Mouse (Mus musculus) intestine, embryonic 16.5 days (tissue): ENCODE data around the gene Tmem273. TPM values are rescaled to one million over a fixed set of nuclear protein-coding genes. Genes with fewer than 3 reads are reported as not detected.

Source experiments
- ATAC-seq: fragments of 200-750 bp; cut with Nextera tagmentation; 2 replicates; pipeline ENCODE4 v1.8.0; 2017; ENCODE audit warnings: moderate TSS enrichment, moderate library complexity
- H3K27ac ChIP-seq: fragments of 300-500 bp; sonication (generic); 2 replicates; pipeline ENCODE4 v1.5.1; 2014; ENCODE audit warnings: mild to moderate bottlenecking, low read length
- H3K27me3 ChIP-seq: fragments of 300-500 bp; sonication (generic); replicated peaks from 2 replicates; pipeline ENCODE4 v1.6.1; 2014; ENCODE audit warnings: low read length, control low read depth, mixed read lengths; ENCODE audit not compliant: control insufficient read depth, insufficient read depth
- H3K36me3 ChIP-seq: fragments of 300-500 bp; sonication (generic); 2 replicates; pipeline ENCODE4 v1.6.1; 2014; ENCODE audit warnings: low read length, control low read depth; ENCODE audit not compliant: control insufficient read depth, insufficient read depth
- H3K4me1 ChIP-seq: fragments of 300-500 bp; sonication (generic); 2 replicates; pipeline ENCODE4 v1.6.1; 2014; ENCODE audit warnings: low read length, control low read depth, mixed read lengths; ENCODE audit not compliant: control insufficient read depth, insufficient read depth
- H3K4me2 ChIP-seq: fragments of 300-500 bp; sonication (generic); 2 replicates; pipeline ENCODE4 v1.6.1; 2014; ENCODE audit warnings: low read depth, low read length, control low read depth
- H3K4me3 ChIP-seq: fragments of 300-500 bp; sonication (generic); 2 replicates; pipeline ENCODE4 v1.5.1; 2014; ENCODE audit warnings: mild to moderate bottlenecking, low read length
- H3K9ac ChIP-seq: fragments of 300-500 bp; sonication (generic); 2 replicates; pipeline ENCODE4 v1.6.1; 2014; ENCODE audit warnings: low read depth, low read length
- H3K9me3 ChIP-seq: fragments of 300-500 bp; sonication (generic); 2 replicates; pipeline ENCODE4 v1.6.1; 2016; ENCODE audit warnings: low read length, control low read depth; ENCODE audit not compliant: control insufficient read depth
- WGBS: fragments of 180-500 bp; shearing (Covaris S2); extraction: QIAGEN DNeasy Blood & Tissue Kit; methylation state at CpG from one replicate; pipeline ENCODE4 v1.1.7; 2014; 5-methylcytosine and 5-hydroxymethylcytosine counted together
- polyA plus RNA-seq: library from polyadenylated mRNA; unstranded; fragments of >200 nt; fragmentation: Nextera tagmentation; extraction: Ambion mirVana; gene quantifications from 2 replicates; pipeline ENCODE4 v1.2.1, GENCODE M21; 2015

The Tmem273 gene
- polyA plus RNA-seq, 1 experiment from 2014 or later: 2.5 TPM

DNA sequence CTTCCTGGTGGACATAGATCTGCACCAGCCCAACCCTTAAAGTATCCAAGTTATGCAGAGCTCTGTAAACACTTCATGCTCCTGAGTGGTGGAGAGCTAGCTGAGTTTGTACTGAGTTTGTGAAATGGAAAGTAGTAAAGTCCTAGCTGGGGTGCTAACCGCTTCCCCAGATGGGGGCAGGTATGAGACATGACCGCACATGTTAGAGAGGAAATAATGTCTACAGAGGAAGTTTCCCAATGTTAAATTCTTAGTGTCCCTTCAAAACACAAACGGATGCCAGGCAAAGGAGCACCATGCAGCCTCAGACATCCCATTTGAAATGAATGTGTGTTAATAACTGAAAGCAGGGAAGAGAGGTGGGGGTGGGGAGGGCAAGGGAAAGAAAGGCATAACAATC is 38.1 kb downstream of the Tmem273 start:
- no peak overlapping the region for H3K9ac ChIP-seq
- no peak overlapping the region for H3K4me2 ChIP-seq
- no peaks in the 10 kb centered on the region for H3K27me3 ChIP-seq
- H3K36me3 ChIP-seq: no peaks in the 10 kb centered on the region
- no peak overlapping the region for H3K4me3 ChIP-seq
- no peaks in the 10 kb centered on the region for H3K9me3 ChIP-seq
- ATAC-seq: no peak
- peaks cover 37% of the 10 kb centered on the region for H3K4me1 ChIP-seq
- H3K27ac ChIP-seq: no peak overlapping the region
- WGBS: 57% methylated on average over 3 of the region's 3 CpGs

DNA sequence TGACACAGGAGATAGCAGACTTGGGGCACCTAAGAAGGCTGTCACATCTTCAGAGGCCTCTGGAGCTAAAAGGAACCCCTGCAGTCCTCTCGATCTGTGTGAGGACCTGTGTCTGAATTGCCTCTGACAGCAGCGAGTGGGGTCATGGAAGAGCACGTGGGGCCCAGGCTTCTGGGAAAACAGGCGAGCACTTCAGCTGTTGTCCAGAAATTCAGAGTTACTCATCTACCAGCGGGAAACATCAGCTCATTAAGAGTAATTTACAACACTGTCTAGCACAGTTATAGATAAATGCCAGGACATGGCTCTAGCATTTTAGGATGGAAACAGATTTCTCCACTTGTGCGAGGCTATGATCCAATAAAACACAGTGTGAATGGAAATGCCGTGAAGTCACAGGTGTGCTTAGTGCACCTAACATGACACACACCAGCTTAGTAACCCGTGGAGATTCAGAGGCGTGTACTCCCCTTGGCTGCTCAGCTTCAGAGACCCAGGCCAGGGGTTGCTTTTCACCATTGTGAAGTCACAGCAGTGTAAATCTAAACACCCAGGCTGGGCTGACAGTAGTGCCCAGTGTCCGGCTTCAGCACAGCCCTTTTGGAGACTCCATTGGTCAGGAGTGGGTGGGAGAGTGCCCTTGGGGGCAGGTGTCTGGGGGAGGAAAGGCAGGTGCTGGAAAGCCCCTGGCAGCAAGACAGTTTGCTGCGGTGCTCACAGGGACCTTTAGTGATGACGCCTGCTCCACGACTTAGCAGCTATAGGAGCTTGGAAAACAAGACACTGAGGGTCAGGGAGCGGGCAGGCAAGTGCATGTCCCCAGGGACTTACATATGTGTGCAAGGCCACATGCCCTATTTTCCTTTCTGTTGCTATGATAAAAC is 38.7 kb downstream of the Tmem273 start:
- Histone ChIP-seq H3K9ac (no peak overlapping the region), H3K27ac (peak overlapping the region; percentile 59; the same call in 1 of the 2 replicates), H3K36me3 (no peaks in the 10 kb centered on the region), H3K4me1 (peaks cover 37% of the 10 kb centered on the region), H3K4me2 (no peak overlapping the region), H3K27me3 (no peaks in the 10 kb centered on the region), H3K4me3 (no peak overlapping the region), H3K9me3 (no peaks in the 10 kb centered on the region)
- 37% methylated on average over 14 of the region's 14 CpGs for WGBS
- no peak for ATAC-seq

DNA sequence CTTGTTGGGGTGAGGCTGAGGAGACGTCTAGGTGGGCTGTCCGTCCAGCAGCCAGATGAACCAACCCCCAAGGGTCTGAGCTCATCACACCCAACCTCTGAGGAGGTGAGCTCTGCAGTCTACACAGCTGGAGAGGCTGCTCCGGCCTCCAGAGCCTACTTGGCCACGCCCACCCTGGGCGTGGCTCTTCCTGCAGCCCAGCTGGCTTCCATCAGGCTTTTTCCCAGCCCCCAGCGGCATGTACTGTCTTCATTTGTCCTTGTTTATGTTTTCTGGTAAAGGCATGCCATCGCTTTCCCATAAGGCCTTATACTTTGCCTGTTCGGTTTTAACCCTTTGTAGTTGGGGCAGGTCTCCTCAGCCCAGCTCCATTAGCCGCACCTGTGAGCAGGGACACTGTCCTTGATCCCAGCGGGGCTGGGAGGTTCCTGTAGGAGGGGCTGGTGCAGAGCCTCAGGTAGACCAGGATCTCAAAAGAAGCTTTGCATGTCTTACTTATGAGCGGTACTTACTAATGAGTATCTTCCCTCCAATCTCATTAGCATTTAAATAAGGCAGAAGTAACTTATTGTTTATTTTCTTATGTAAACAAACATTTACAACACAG is 39.8 kb downstream of the Tmem273 start:
- Histone ChIP-seq H3K4me3 (no peak overlapping the region), H3K27ac (peak overlapping the region; percentile 59), H3K27me3 (no peaks in the 10 kb centered on the region), H3K9me3 (no peaks in the 10 kb centered on the region), H3K9ac (no peak overlapping the region), H3K4me1 (peaks cover 37% of the 10 kb centered on the region), H3K4me2 (peak overlapping the region; percentile 28), H3K36me3 (no peaks in the 10 kb centered on the region)
- 7% methylated on average over 11 of the region's 11 CpGs for WGBS
- ATAC-seq: peak; percentile 85

DNA sequence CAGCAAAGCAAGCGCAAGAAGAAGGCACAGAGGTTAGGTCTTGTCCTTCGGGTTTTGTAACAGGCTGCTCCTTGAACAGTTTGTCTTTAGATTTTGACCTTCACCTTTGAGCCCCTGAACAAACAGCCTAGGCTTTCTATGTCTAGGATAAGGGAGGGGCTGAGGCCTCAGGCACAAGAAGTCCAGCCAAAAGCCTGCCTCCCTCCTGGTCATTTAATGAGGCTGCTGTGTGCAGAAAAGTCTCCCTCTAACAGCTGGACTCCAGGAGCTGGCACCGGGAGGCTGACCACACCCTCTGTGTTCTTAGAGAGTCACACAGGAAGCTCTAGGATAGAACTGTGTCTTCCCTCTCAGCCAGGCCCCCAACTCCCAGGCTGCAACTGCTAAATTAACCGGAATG is 41.4 kb downstream of the Tmem273 start:
- H3K4me2 ChIP-seq: no peak overlapping the region
- ATAC-seq: 0 out of 2 replicates have a peak, but pooled peaks have one; percentile 13
- WGBS: 45% methylated on average over 4 of the region's 4 CpGs

DNA sequence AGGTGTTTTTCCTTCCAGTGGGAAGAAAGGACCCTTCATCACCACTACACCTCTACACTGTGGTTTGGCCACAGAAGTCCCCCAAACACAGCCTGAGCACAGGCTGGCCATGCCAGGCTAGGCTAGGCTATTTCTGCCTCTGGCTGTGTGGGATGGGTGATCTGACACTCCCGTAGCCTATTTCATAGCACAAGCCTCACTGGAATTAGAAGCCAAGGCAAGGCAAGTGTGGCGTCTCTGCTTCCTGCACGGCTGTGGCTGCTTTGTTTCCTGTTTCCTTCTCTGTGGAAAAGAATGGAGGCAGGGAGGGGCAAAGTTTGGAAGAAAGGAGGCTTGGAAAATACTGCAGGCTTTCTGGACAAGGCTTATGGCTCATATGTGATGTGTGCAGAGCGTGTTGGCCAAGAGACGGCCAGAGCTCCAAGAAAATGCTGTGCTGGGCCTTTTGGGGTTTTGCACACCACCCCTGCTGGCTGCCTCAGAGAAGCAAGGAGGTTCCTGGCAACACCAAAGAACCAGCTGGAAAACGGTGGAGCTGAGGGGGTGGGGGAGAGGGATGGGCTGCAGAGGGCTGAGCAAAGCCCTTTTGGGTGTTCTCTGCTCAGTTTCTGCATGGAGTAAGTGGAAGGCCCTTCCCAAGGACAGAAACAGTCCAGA is 42.4 kb downstream of the Tmem273 start:
- Histone ChIP-seq H3K36me3 (no peaks in the 10 kb centered on the region), H3K4me2 (no peak overlapping the region), H3K4me3 (no peak overlapping the region), H3K27me3 (no peaks in the 10 kb centered on the region), H3K9me3 (no peaks in the 10 kb centered on the region), H3K27ac (peak overlapping the region; percentile 76), H3K4me1 (peaks cover 37% of the 10 kb centered on the region), H3K9ac (peak overlapping the region; percentile 21; the same call in 1 of the 2 replicates)
- WGBS: 39% methylated on average over 6 of the region's 6 CpGs
- peak; percentile 36; the same call in 1 of the 2 replicates for ATAC-seq

More for the DNA sequence above, 41.4 kb downstream of the Tmem273 start:
- H3K36me3 ChIP-seq: no peaks in the 10 kb centered on the region
- H3K27me3 ChIP-seq: no peaks in the 10 kb centered on the region
- no peaks in the 10 kb centered on the region for H3K9me3 ChIP-seq
- peaks cover 37% of the 10 kb centered on the region for H3K4me1 ChIP-seq
- peak overlapping the region; percentile 76 for H3K27ac ChIP-seq
- H3K4me3 ChIP-seq: no peak overlapping the region
- no peak overlapping the region for H3K9ac ChIP-seq

DNA sequence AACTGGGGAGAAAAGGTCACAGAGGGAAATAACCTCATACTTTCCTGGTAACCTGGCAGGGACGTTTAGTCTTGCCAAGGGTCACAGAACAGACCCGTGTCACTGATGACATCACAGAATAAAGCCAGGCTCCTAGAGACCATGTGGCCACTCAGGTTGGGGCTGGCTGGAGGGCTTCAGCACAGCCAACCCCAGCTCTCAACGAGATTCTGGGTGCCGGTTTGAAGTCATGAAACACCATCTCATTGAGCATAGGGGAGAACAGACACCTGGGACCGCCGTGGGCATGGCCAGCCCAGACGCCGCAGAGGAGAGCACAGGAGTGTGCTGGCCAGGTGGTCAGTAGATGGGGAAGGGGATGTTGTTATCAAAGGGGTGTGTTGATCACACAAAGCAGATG is 48.1 kb downstream of the Tmem273 start, which contains the start of gene Fam170b:
Gene Fam170b, plus strand, starts transcription at position 116 of the 400 bp plus-strand sequence.
- WGBS: 73% methylated on average over 8 of the region's 8 CpGs
- no peaks in the 10 kb centered on the region for H3K36me3 ChIP-seq
- H3K9me3 ChIP-seq: no peaks in the 10 kb centered on the region

DNA sequence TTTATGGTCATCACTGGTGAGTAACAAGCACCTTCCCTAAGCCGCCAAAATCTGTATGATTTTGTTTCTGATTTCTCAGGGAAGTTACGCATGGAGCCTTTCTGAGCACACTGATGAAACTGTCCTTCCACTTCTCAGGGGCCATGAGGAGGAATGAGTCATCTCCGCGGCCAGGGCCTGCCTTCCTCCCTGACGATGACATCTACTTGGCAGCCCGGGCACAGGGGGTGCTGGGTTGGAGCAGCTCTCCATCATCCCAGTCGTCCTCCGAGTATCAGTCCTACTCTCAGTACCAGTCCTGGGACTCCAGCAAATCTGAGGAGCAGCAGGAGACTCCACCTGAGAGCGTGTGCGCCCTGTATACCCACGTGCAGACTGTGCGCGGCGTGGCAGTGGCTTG is 49.4 kb downstream of the Tmem273 start:
- Histone ChIP-seq H3K9me3 (no peaks in the 10 kb centered on the region), H3K4me1 (no peaks in the 10 kb centered on the region), H3K36me3 (no peaks in the 10 kb centered on the region), H3K4me2 (no peak overlapping the region), H3K27me3 (no peaks in the 10 kb centered on the region), H3K27ac (no peak overlapping the region), H3K4me3 (no peak overlapping the region), H3K9ac (no peak overlapping the region)
- ATAC-seq: no peak
- WGBS: 76% methylated on average over 14 of the region's 14 CpGs

More for the DNA sequence above, 48.1 kb downstream of the Tmem273 start, which contains the start of gene Fam170b:
- ATAC-seq: no peak
- H3K4me2 ChIP-seq: no peak within 1 kb of the TSS
- no peak within 1 kb of the TSS for H3K4me3 ChIP-seq
- no peak within 1 kb of the TSS for H3K27ac ChIP-seq
- no peaks in the 10 kb centered on the region for H3K27me3 ChIP-seq
- no peaks in the 10 kb centered on the region for H3K4me1 ChIP-seq
- no peak within 1 kb of the TSS for H3K9ac ChIP-seq

DNA sequence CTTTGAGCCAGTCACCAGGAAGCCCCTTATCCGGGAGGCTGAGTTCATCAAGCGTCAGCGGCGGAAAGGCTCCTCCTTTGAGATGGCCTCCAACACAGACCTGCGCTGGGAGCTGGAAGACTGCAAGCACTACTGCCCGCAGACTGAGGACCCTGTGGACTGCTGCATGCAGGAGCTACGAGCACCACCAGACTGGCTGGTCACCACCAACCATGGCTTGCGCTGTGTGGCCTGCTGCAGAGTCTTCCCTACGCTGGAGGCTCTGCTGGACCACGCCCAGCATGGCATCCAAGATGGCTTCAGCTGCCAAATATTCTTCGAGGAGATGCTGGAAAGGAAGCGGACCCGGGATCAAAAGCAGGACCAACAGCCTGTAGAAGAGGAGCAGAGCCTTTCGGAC is 49.8 kb downstream of the Tmem273 start:
- 88% methylated on average over 14 of the region's 14 CpGs for WGBS
- no peak overlapping the region for H3K9ac ChIP-seq
- H3K9me3 ChIP-seq: no peaks in the 10 kb centered on the region
- H3K27me3 ChIP-seq: no peaks in the 10 kb centered on the region
- no peak overlapping the region for H3K4me2 ChIP-seq
- no peak overlapping the region for H3K27ac ChIP-seq
- H3K4me3 ChIP-seq: no peak overlapping the region
- H3K36me3 ChIP-seq: no peaks in the 10 kb centered on the region
- ATAC-seq: no peak
- no peaks in the 10 kb centered on the region for H3K4me1 ChIP-seq

DNA sequence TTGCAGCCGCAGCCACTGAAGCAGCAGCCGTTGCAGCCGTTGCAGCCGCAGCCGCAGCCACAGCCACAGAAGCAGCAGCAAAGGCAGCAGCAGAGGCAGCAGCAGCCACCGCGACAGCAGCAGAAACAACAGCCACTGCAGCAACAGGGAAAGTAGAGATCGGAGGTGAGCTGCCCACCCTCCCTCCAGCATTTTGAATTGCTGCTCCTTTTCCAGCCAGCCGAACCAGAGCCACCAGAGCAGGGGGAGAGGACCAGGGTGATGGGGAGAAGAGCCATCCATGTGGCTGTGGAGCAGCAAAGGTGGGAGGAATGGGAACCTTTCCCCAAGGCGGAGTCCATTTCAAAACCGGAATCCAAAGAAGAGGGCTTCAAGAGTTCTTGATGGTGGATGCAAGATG is 50.4 kb downstream of the Tmem273 start:
- no peaks in the 10 kb centered on the region for H3K4me1 ChIP-seq
- no peaks in the 10 kb centered on the region for H3K9me3 ChIP-seq
- H3K27ac ChIP-seq: no peak overlapping the region
- no peak overlapping the region for H3K4me3 ChIP-seq
- no peak for ATAC-seq
- no peak overlapping the region for H3K9ac ChIP-seq
- WGBS: 93% methylated on average over 11 of the region's 11 CpGs
- H3K36me3 ChIP-seq: no peaks in the 10 kb centered on the region
- H3K27me3 ChIP-seq: no peaks in the 10 kb centered on the region
- H3K4me2 ChIP-seq: no peak overlapping the region
